Mouse (Mus musculus) heart, embryonic 16.5 days (tissue): ENCODE measurements around the gene Cxcl3. TPM values are rescaled to one million over a fixed set of nuclear protein-coding genes. Genes with fewer than 3 reads are reported as not detected.
"Not testable (repeated sequence)": the region's sequence is repeated elsewhere in the genome, so short reads cannot be mapped to it uniquely, and the experiment has no call there.

ENCODE experiments used
- ATAC-seq: fragments of 200-750 bp; cut with Nextera tagmentation; replicated peaks from 2 replicates; pipeline ENCODE4 v1.8.0; 2017; ENCODE audit warnings: moderate number of reproducible peaks; ENCODE audit not compliant: insufficient read depth, low FRiP score; ENCODE audit errors: extremely low read depth
- H3K27ac ChIP-seq: fragments of 300-500 bp; sonication (generic); 2 replicates; pipeline ENCODE4 v1.5.1; 2014; ENCODE audit warnings: mild to moderate bottlenecking, low read length, control low read depth, moderate library complexity
- H3K27me3 ChIP-seq: fragments of 300-500 bp; sonication (generic); 2 replicates; pipeline ENCODE4 v1.6.1; 2014; ENCODE audit warnings: low read length, mixed read lengths; ENCODE audit not compliant: control insufficient read depth, insufficient read depth
- H3K36me3 ChIP-seq: fragments of 300-500 bp; sonication (generic); 2 replicates; pipeline ENCODE4 v1.6.1; 2014; ENCODE audit not compliant: control insufficient read depth, insufficient read depth
- H3K4me1 ChIP-seq: fragments of 300-500 bp; sonication (generic); 2 replicates; pipeline ENCODE4 v1.6.1; 2014; ENCODE audit warnings: low read length, mixed read lengths; ENCODE audit not compliant: control insufficient read depth, insufficient read depth
- H3K4me2 ChIP-seq: fragments of 300-500 bp; sonication (generic); 2 replicates; pipeline ENCODE4 v1.6.1; 2014; ENCODE audit warnings: low read depth, mild to moderate bottlenecking, control low read depth, low read length
- H3K4me3 ChIP-seq: fragments of 300-500 bp; sonication (generic); 2 replicates; pipeline ENCODE4 v1.5.1; 2014; ENCODE audit warnings: mild to moderate bottlenecking, control low read depth, low read length
- H3K9ac ChIP-seq: fragments of 300-500 bp; sonication (generic); 2 replicates; pipeline ENCODE4 v1.6.1; 2014; ENCODE audit warnings: low read length, control low read depth
- H3K9me3 ChIP-seq: fragments of 300-500 bp; sonication (generic); replicated peaks from 2 replicates; pipeline ENCODE4 v1.6.1; 2016; ENCODE audit warnings: low read length; ENCODE audit not compliant: control insufficient read depth
- WGBS: fragments of 180-500 bp; shearing (Covaris S2); extraction: QIAGEN DNeasy Blood & Tissue Kit; methylation state at CpG from one replicate; pipeline ENCODE4 v1.1.7; 2014; 5-methylcytosine and 5-hydroxymethylcytosine counted together
- polyA plus RNA-seq: library from polyadenylated mRNA; unstranded; fragments of >200 nt; fragmentation: Nextera tagmentation; extraction: Ambion mirVana; gene quantifications from 2 replicates; pipeline ENCODE4 v1.2.1, GENCODE M21; 2015

Cxcl3 gene
- polyA plus RNA-seq, 1 experiment from 2014 or later: 0.24 TPM

GRCm38 (mm10) chr5:90783697-90784096 is 2.2 kb upstream of the Cxcl3 start:
- H3K4me3 ChIP-seq: no peak overlapping the region
- ATAC-seq: no peak
- no peaks in the 10 kb centered on the region for H3K27me3 ChIP-seq
- no peaks in the 10 kb centered on the region; the same call in 1 of the 2 replicates for H3K9me3 ChIP-seq
- 83% methylated on average over 3 of the region's 3 CpGs for WGBS
- H3K4me2 ChIP-seq: no peak overlapping the region
- H3K4me1 ChIP-seq: peaks cover 3% of the 10 kb centered on the region; the same call in 1 of the 2 replicates
- no peak overlapping the region for H3K27ac ChIP-seq
- H3K9ac ChIP-seq: no peak overlapping the region
- H3K36me3 ChIP-seq: no peaks in the 10 kb centered on the region

- Histone ChIP-seq H3K4me1 (peaks cover 3% of the 10 kb centered on the region; the same call in 1 of the 2 replicates), H3K9ac (no peak overlapping the region), H3K4me3 (no peak overlapping the region), H3K4me2 (no peak overlapping the region), H3K36me3 (no peaks in the 10 kb centered on the region), H3K27ac (no peak overlapping the region), H3K9me3 (no peaks in the 10 kb centered on the region; the same call in 1 of the 2 replicates), H3K27me3 (no peaks in the 10 kb centered on the region)
- 81% methylated on average over 4 of the region's 4 CpGs for WGBS
- ATAC-seq: no peak
Observed at GRCm38 (mm10) chr5:90788114-90788513, 2.2 kb downstream of the Cxcl3 start.

GRCm38 (mm10) chr5:90789306-90790073 is 3.6 kb downstream of the Cxcl3 start:
- no peak overlapping the region for H3K4me3 ChIP-seq
- H3K9ac ChIP-seq: no peak overlapping the region
- H3K9me3 ChIP-seq: no peaks in the 10 kb centered on the region; the same call in 1 of the 2 replicates
- H3K4me2 ChIP-seq: no peak overlapping the region
- WGBS: 59% methylated on average over 11 of the region's 11 CpGs
- H3K36me3 ChIP-seq: no peaks in the 10 kb centered on the region
- H3K27ac ChIP-seq: no peak overlapping the region
- H3K4me1 ChIP-seq: peaks cover 3% of the 10 kb centered on the region; the same call in 1 of the 2 replicates
- no peak for ATAC-seq
- H3K27me3 ChIP-seq: no peaks in the 10 kb centered on the region

GRCm38 (mm10) chr5:90790074-90790502 is 4.2 kb downstream of the Cxcl3 start:
- Histone ChIP-seq H3K27ac (no peak overlapping the region), H3K9ac (no peak overlapping the region), H3K9me3 (no peaks in the 10 kb centered on the region; the same call in 1 of the 2 replicates), H3K4me1 (peaks cover 3% of the 10 kb centered on the region; the same call in 1 of the 2 replicates), H3K36me3 (no peaks in the 10 kb centered on the region), H3K4me2 (no peak overlapping the region), H3K27me3 (no peaks in the 10 kb centered on the region), H3K4me3 (no peak overlapping the region)
- no peak for ATAC-seq
- 66% methylated on average over 7 of the region's 8 CpGs for WGBS

- Histone ChIP-seq H3K36me3 (no peaks in the 10 kb centered on the region), H3K4me2 (no peak within 1 kb of the TSS), H3K9me3 (no peaks in the 10 kb centered on the region), H3K4me3 (no peak within 1 kb of the TSS), H3K27me3 (no peaks in the 10 kb centered on the region), H3K4me1 (no peaks in the 10 kb centered on the region), H3K9ac (no peak within 1 kb of the TSS), H3K27ac (no peak within 1 kb of the TSS)
- 62% methylated on average over 5 of the region's 5 CpGs for WGBS
- ATAC-seq: no peak
Observed at GRCm38 (mm10) chr5:90794195-90794625, 8.3 kb downstream of the Cxcl3 start, which contains the start of gene Cxcl15. TSS of gene Cxcl15 (plus strand) at chr5:90794534.

GRCm38 (mm10) chr5:90795392-90795791 is 9.5 kb downstream of the Cxcl3 start:
- 88% methylated on average over 2 of the region's 2 CpGs for WGBS
- H3K9me3 ChIP-seq, ATAC-seq, H3K27me3 ChIP-seq, H3K4me2 ChIP-seq, H3K4me3 ChIP-seq, H3K9ac ChIP-seq, H3K36me3 ChIP-seq, H3K4me1 ChIP-seq, H3K27ac ChIP-seq: not testable (repeated sequence)

- Histone ChIP-seq H3K4me2 (no peak overlapping the region), H3K27me3 (no peaks in the 10 kb centered on the region), H3K4me3 (no peak overlapping the region), H3K27ac (no peak overlapping the region), H3K36me3 (no peaks in the 10 kb centered on the region), H3K9ac (no peak overlapping the region), H3K4me1 (no peaks in the 10 kb centered on the region), H3K9me3 (no peaks in the 10 kb centered on the region)
- no peak for ATAC-seq
Observed at GRCm38 (mm10) chr5:90804574-90804973, 18.7 kb downstream of the Cxcl3 start.

GRCm38 (mm10) chr5:90806050-90806449 is 20.1 kb downstream of the Cxcl3 start:
- H3K27me3 ChIP-seq: no peaks in the 10 kb centered on the region
- H3K4me2 ChIP-seq: no peak overlapping the region
- no peaks in the 10 kb centered on the region for H3K4me1 ChIP-seq
- no peak overlapping the region for H3K27ac ChIP-seq
- H3K36me3 ChIP-seq: no peaks in the 10 kb centered on the region
- no peak for ATAC-seq
- H3K4me3 ChIP-seq: no peak overlapping the region
- H3K9ac ChIP-seq: no peak overlapping the region
- no peaks in the 10 kb centered on the region for H3K9me3 ChIP-seq

- Histone ChIP-seq H3K36me3 (no peaks in the 10 kb centered on the region), H3K4me2 (no peak overlapping the region), H3K27ac (no peak overlapping the region), H3K9ac (no peak overlapping the region), H3K4me3 (no peak overlapping the region), H3K27me3 (no peaks in the 10 kb centered on the region), H3K9me3 (no peaks in the 10 kb centered on the region), H3K4me1 (no peaks in the 10 kb centered on the region)
- WGBS: 77% methylated on average over 3 of the region's 3 CpGs
- no peak for ATAC-seq
Observed at GRCm38 (mm10) chr5:90807176-90807950, 21.5 kb downstream of the Cxcl3 start.
